Mouse (Mus musculus) right cerebral cortex, adult 18-20 months (tissue): Measurements from ENCODE around the gene Trcg1.

Experiments used
- DNase-seq: peaks from one replicate; pipeline ENCODE4 v3.0.0; 2022; ENCODE audit warnings: mixed read lengths

The Trcg1 gene

DNA sequence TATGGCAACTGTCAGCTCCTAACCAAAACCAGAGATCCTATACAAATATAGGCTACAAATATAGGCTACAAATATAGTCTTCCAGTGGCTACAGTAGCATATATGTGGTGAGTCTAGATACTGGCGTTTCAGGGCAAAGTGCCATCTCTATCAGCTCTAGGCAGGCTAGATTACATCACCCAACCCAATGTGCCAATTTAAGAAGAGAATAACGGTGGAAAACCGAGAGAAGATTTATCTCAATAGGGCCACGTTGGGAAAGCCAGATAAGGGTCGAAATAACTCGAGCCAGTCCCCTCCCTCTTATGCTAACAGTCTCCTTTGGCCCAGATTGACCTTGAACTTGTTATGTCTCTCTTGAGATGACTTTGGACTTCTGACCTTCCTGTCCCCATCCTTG, 3.2 kb upstream of the Trcg1 start:
- DNase-seq, result no peak

DNA sequence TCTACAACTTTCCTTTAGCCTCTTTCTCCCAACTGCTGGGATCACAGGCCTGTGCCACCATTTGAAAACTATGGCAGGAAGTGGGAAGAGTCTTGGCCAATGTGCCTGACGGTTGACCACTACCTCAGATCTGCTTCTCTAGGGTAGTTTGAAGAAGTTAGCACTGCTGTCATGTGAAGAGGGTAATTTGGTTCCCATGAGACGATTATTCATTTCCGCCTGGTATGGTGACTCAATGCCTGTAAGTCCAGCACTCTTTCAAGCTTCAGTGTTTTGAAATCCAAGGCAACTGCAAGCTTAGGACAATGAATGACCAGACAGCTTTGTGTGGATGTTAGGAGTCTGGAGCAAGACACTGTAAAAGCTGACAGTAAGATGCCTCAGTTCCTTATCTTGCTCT, 2.6 kb upstream of the Trcg1 start:
- DNase-seq, result no peak

DNA sequence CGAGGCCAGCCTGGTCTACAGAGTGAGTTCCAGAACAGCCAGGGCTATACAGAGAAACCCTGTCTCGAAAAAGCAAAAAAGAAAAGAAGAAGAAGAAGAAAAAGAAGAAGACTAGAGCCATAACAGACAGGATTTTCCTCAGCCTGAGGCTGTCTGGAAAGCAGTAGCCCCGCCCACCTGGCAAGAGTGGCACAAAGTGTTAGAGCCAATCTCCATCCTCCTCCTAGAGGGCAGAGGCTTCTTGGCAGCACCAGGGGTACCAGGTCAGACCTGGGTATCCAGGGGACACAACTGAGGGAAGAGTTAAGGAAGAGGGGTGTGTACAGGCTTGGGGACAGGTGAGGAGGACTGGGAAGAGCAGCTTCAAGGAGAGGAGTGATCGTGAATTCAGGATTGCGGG, 1.3 kb downstream of the Trcg1 start:
- no peak for DNase-seq

DNA sequence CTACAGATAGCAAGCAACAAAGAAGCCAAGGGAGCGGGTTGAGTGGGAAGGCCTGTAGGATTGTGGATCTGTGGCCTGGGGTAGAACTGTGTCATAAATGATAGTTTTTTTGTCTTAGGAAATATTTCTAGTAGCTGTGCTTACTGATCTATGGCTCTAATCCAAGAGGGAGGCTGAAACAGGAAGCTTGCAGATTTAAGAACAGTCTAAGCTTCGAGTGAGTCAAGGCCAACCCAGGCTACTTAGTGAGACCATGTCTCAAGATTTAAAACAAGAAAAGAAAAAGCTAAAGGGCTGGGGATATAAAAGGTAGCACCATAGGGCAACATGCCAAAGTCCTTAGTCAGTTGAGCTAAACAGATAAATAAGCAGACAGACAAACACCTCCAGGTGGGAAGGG, 1.9 kb downstream of the Trcg1 start:
- DNase-seq, result no peak

DNA sequence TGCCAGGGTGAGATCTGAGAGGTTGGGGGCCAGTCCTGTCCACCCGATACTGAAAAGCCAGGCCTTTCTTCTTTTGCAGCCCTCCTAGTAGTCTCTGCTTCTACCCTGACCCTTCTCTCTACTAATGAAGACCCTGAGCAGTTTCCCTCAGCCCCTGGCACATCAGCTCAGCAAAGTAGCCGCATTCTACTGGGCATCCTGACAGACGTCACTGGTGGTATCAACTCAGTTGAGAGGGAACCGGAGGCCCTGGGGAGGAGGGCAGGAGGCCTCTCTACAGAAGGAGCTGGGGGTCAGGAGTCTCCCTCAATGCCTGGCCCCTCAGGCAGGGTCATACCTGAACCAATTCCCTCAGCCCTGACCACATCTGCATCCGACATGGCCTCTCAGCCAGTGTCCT, 4.8 kb downstream of the Trcg1 start:
- DNase-seq, result no peak

DNA sequence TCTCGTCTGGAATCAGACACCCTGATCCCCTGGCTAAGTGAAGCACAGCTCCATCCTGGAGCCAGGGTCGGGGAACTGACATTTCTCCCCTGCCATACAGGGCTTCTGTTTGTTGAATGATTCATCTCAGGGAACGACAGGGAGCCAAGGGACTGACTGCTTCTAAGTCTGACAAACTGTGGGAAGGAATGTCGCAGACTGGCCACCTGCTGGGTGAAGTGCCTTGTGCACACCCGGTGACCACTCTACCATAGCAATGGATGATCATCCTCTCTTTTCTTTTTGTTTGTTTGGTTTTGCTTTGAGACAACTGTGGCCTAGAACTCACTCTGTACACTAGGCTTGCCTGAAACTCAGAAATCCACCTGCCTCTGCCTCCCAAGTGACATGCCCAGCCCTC, 6.6 kb downstream of the Trcg1 start:
- DNase-seq, result no peak

DNA sequence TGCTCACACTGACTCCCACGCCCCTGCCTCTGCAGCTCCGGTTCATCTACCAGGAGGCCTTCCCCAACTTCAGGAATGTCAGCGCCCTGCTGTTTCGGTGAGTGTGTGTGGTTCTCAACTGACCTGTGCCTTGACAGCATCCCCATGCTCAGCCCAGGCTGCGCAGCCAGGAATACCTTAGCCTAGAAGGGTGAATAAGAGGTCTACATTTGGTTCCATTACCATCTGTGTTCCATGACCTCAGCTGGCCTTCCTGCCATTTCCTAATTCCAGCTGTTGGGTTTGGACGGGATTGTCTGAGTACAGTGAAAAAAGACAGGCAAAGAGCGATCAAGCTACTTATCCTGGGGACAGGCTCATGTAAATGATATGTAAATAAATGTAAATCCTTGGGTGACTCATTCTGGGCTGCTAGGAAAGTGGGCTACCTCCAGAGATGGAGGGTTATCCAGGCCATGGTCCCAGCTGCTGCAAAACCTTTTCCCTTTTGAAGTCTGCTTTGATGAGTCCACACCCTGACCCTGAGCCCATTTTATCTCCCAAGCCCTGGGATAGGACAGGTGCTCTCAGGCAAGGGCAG, 7.8 kb downstream of the Trcg1 start:
- no peak for DNase-seq

DNA sequence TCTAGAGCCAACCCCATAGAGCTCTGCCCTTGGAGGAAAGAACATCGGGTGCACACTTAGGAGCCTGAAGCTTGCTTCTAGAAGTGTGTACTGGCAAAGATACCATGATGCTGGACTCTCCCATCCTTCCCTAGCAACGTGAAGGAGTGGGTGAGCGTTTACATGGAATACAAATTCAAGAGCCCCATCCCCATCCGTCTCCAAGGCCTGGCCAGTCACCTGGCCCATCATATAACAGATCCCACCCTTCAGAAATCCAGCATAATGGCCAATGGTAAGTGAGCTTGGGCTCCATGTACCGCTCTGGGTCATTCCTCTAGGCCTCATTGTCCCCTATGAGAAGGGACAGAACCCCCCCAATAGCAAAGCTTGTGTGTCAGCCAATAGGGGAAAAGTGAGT, 10.1 kb downstream of the Trcg1 start:
- DNase-seq, result no peak

DNA sequence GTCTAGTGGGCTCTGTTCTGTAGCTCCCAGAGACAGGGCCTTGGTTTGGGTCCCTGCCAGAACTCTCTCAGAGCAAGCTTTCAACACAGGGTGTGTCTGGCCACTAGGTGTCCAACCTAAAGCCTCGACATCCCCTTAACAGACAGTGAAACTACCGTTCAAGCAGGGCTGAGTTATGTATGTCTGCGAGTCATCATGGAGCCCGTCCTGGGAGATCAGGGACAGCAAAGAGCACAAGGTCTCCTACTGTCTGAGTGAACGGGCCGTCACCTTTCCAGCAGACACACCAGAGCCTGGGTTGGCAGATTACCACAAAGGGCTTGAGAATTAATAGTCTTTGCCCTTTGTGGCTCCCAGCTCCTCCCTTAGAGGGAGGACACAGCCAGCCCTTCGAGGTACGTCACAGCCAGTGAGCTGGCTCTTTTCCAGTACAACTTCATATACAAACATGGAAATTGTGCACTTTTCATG, 10.9 kb downstream of the Trcg1 start:
- no peak for DNase-seq

DNA sequence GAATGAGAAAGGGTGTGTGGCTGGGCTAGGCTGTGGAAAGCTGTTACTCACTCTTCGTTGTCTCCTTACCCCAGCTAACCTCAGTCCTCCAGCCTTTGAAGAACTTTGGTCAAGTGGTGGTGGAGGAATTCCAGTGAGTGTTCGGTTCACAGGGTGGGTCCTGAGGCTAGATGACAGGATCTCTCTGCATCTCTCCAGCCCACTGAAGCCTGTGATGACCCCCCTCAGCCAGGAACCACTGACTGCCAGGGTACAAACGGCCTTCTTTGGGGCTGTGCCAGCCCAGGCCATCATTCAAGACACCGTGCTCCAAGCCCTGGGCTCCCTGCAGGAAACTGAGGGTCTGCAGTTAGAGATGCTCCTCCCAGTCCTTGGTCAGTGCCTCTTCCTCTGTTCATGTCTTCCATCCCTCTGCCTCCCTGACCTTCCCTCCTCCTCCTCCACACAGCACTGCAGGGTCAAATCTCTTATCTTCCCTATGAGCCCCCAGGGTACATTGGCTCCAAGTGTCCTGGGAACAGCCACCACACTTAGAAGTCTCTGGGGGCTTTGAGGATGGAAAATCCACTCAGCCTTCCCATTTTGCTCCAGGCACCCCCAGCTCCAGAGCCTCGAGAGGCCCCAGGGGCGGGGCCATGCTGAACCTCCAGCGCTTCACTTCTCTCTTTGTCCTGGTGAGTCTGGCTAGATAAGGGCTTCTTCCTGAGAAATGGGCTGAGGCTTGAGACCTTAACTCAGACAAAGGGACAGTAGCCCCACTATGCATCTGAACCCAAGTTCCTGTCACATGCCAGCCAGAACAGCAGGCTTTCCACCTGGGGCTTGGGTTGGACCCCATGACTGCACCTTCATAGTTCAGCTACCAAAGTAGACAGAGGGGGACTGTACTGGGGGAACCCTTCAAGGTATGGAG, 11.9 kb downstream of the Trcg1 start:
- DNase-seq, result no peak

DNA sequence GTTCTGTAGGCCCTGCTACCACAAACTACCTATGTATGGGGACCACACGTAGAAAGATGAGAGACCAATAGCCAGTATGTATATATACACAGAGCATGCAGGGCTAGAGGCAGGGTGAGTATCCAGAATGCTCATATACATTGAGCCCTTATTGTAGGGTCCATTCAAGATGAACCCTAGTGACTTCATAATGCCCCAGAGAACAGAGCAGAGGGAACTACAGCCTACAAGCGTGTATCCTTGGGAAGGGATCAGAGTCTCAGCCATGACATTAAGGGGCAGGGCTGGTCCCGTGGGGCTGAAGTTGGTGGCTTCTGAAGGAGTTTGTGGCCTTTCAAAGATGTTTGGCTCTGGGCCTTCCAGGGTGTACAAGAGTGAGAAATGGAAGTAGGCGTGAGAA, 13.7 kb downstream of the Trcg1 start:
- DNase-seq, result no peak

DNA sequence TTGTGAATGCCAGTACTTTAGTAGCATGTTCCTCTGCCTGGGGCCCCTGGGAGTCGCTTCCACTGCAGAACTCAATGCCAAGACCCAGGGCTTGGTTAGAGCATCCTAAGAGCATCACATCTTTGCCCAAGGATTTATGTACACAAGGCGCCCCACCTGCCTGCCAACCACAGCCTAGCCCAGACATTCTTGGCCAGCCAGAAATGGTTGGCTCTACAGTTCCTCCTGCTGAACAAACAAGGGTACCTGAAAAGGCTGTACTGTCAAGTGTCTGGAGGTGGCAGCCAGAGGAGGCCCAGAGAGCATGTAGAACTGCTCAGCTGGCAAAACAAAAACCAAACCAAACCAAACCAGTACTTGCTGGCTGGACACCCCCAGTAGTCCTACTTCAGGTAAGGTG, 14.8 kb downstream of the Trcg1 start:
- DNase-seq, result no peak

DNA sequence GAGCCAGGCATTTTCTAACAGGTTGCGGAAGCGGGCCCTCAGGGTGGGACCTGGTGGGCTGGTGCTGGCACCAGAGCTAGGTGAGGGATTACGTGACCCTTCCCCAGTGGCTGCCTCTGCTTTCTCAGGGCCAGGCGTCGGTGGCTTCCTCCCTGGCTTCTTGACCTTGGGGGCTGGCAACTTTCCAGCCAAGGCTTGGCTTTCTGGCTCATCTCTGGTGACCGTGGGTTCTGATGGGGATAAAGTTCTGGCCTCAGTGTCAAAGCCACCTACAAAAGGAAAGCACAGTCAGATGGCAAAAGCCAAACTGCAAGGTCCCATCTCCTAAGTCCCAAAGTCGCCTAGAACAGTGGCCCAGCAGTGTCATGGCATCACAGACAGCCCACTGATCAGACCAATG, 17.7 kb downstream of the Trcg1 start:
- DNase-seq, result no peak

DNA sequence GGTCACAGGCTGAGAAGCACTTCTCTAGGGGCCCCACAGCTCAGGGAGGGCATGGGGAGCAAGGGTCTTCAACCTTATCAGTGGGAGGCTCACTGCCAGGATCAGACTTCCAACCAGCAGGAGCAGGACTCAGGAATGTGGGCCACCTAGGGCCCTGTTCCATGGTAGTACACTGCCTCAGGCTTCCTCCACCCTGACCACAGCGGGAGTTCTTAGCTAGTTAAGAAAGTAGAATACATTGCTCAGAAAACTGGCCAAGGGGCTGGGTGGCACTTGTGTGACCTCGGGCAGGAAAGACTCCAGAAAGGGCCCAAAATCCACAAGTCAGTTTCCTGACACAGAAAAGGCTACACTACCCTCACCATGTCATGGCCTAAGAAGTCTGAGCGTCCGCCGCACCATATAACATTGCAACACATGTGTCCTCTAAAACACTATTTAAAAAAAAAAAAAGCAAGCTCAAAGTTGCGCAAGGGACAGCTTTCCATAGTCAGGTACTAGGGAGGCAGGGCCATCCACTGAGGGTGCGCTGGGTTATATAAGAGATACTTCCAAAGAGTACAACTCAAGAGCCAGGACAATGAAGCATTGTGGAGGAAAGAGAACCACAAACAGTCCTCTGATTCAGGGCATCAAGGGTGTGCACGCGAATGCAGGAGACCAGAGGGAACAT, 18.6 kb downstream of the Trcg1 start:
- no peak for DNase-seq

DNA sequence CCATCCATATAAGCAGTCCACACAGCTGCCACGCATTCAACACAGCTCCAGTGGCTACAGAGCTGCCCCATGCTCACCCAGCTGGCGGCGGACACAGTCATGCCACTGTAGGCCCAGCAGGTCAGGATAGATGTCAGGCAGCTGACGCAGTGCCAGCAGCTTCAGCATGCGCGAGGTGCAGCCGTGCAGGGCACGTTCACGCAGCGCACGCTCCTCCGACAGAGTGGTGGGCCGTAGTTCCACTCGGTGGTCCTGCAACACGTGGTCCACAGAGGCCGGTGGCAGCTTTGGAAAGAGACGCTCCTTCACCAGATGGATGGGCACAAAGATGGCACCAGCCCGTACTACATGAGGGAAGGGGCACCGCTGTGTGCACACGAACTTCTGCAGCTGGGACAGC, 20.0 kb downstream of the Trcg1 start:
- DNase-seq, result no peak

DNA sequence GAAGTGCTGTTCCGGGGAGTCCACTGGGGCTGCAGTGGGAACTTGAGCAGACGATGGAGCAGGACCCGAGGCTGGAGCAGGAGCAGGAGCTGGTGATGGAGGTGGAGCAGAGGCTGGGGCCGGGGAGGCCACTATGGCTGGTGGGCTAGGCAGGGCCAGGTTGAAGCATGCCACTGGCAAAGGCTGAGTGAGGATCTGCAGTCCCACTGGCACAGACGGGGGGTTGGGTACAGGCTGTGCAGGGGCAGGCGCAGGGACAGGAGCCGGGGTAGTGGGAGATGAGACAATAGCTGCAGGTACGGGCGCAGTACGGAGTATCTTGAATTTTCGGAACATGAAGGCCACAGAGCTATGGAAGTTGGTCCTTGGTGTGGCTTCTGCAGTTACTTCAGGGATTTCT, 20.5 kb downstream of the Trcg1 start:
- no peak for DNase-seq

DNA sequence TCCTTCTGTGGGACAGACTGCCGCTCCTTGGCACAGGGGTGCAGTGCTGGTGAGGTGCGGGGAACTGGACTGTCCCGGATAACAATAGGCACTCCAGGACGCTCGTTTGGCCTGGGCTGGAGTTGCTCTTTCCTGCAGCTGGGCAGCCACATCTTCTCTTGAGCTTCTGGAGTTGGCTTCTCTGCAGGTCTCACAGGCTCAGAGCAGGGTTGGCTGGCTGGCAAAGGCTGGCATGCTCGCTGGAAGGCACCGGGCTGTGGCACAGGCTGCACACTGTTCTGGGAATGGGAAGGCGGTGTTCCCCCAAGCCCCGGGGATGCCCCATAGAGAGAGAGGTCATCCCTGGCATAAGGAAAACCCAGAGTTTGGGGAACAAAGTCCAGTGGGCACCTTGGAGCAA, 21.3 kb downstream of the Trcg1 start:
- DNase-seq, result peak; percentile 38

DNA sequence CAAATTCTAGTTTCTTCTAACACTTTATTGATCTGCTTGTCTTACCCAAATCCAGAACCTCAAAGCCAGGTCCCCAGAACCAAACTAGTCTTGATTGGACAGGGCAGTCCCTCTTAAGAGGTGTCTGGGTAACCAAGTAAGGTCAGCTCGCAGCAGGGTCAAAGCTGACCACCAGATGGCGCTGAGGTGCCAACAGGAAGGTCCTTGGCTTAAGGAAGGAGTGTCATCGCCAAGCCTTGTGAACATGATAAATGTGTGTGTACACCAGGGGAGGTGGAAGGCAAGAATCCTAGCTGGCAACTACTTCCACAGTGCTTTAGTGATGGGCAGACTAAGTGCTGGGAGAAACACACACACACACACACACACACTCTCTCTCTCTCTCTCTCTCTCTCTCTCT, 23.4 kb downstream of the Trcg1 start:
- peak; percentile 83 for DNase-seq

DNA sequence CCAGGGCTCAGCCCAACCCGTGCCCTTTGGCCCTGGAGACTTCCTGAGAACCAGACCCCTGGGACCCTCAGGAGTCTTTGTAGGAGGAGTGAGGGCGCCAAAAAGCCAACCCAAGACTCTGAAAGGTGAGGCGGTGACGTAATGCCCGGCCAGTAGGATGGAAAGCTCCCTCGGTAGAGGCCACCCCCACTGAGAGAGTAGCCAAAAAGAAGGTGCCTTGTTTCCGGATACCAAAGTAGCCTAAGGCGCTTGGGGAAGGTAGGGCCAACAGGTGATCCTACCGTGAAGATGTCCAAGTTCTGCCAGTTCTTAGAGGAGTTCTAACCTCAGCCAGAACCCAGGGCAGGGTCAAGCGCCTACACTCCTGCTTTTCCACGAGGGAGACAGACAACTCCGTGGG, 24.6 kb downstream of the Trcg1 start:
- DNase-seq, result no peak

DNA sequence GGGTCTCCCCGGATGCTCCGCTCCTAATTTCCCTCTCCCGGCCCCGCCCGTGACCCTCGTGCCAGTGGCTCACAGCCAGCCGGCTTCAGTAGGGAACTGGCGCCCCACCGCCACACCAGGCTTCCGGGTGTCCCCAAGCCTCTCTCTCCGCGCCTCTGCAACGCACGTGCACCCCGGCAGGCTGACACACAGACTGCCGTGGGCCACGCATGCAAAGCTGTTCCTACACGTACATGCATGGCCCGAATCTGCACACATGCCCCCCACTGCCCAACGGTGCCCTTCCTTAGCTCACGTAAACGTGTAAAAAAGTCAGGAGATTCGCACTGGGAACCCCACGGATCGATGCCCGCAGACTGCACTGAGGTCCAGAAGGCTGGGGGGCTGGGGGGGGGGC, 25.2 kb downstream of the Trcg1 start:
- DNase-seq, result peak; percentile 46

DNA sequence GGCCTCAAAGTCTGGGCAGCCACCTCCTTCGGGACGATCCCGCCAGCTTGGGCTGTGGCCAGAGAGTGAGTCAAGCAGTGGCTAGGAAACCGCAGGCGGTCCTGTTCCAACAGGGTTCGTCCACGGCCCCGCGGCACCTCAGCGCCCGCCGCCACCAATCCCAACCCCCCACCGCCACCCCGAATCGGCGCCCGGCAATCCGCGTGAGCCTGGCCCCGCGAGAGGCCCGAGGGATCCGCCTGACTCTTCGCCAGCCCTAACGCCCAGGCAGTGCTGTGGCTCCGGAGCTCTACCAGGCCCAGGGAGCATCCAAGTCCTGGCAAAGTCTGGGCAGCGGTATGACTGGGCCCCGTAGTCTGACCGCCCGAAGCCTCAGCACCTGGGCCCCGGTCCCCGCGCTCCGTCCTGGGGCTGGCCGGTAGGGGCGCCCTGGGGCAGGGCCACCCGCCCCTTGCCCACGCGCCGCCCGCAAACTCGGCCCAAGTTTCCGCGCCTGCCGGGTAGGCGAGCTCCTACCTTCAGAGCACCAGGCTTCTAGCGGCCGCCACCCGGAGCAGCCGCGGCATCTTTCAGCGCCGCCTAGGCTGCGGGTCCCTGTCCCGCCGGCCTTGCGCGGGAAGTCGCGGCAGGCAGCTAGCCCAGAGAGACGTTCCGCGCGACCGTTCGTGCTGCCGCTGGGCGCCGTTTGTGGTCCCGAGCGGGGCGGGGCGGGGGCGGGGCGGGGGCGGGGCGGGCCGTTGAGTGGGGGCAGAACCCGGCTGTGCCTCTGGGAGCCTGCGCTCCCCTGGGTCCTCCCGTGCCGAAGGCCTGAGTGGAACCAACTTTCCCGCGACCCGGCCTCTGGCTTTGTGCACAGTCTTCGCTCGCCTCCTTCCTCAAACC, 25.8 kb downstream of the Trcg1 start, which contains the start of gene 1700017B05Rik:
Gene 1700017B05Rik (minus strand): TSS at position 700 of the 882 bp plus-strand sequence.
- DNase-seq, result peak; percentile 58

DNA sequence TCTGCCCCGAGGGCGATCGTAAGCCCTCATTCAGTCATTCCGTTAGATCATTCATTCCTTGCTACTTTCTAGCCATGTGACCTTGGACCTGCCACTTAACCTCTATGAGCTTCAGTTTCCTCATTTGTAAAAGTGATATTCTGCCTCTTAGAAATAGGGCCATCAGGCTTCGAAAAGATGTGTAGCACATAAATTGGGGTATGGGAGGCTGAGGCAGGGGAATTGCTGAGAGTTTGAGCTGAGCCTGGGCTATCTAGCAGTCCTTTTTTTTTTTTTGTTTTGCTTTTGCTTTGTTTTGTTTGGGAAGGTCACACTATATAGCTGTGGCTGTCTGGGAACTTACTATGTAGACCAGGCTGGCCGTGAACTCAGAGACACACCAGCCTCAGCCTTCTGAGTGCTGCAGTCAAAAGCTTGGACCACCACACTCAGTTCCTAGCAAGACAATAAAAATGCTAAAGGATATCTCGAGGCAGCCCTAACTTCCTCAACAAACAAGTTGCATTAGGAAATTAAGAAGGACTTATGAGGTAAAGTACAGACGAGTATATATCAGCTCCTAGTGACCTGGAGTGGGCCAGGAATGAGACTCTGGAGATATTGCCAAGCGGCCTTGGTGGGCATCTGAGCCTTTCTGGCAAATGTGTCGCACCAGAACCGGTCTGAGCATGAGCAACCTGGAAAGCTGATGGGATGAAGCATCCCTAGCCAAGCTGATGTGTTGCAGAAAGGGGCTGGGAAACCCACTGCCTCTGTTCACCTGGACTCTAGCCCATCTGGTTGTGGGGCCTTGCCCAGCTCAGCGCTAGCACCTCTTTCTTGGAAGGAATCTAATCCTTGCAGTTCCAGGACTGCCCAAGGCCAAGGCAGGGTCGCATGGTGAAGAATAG, 26.7 kb downstream of the Trcg1 start:
- no peak for DNase-seq
